Mouse (Mus musculus): ENCODE results near the gene Frmd4a.

- TF ChIP-seq CTCF (IDR thresholded peaks at IDR 0.05; ENCODE audit: extremely low read depth, insufficient read depth, insufficient read length, insufficient replicate concordance) (no peak), POLR2A (IDR thresholded peaks at IDR 0.05; ENCODE audit: low read depth, low read length) (no peak)
These were observed 351.0 kb downstream of the Frmd4a start for GRCm38 (mm10) chr2:4368544-4368943.

Measured in spleen, adult 2 months (tissue).